Mouse (Mus musculus): ENCODE data around the gene Olfr172.

Olfr172 gene

GRCm38 (mm10) chr16:58763076-58763475 lies at the start of gene Olfr172:
TSS of gene Olfr172 (minus strand) at chr16:58763176.
- in situ Hi-C loops (cut with MboI; ENCODE audit: unreplicated experiment in 2 of 2): loop anchor here (10.0 to 25.0 kb wide), 3 partner anchors 476 to 624 kb away; no protein-coding TSS in a partner anchor

GRCm38 (mm10) chr16:58800168-58800567 lies 37.2 kb upstream of the Olfr172 start, which contains the start of gene Olfr173:
TSS of gene Olfr173 (minus strand) at chr16:58800268.
- in situ Hi-C loops (cut with MboI; ENCODE audit: unreplicated experiment in 2 of 2): loop anchor here in 1 of 2 experiments (5.0 kb wide), 1 partner anchor 48 kb away; no protein-coding TSS in a partner anchor

- in situ Hi-C loops (cut with MboI; ENCODE audit: unreplicated experiment in 2 of 2): loop anchor here (25.0 kb wide), 2 partner anchors 469 to 631 kb away; no protein-coding TSS in a partner anchor
These were observed 6.8 kb downstream of the Olfr172 start for GRCm38 (mm10) chr16:58756191-58756590.

- in situ Hi-C loops (cut with MboI; ENCODE audit: unreplicated experiment in 2 of 2): loop anchor here (5.0 to 25.0 kb wide), 5 partner anchors 51 to 636 kb away; partner anchors contain the start of gene Olfr173 (in 1 of the 2)
These were observed 11.7 kb downstream of the Olfr172 start for GRCm38 (mm10) chr16:58751314-58751713.

- in situ Hi-C loops (cut with MboI; ENCODE audit: unreplicated experiment in 2 of 2): no loop called here
These were observed 16.3 kb downstream of the Olfr172 start for GRCm38 (mm10) chr16:58746715-58747114.

GRCm38 (mm10) chr16:58740751-58741150 lies 22.2 kb downstream of the Olfr172 start:
- in situ Hi-C loops (cut with MboI; ENCODE audit: unreplicated experiment in 2 of 2): no loop called here

GRCm38 (mm10) chr16:58738800-58739199 lies 24.2 kb downstream of the Olfr172 start:
- in situ Hi-C loops (cut with MboI; ENCODE audit: unreplicated experiment in 2 of 2): loop anchor here in 1 of 2 experiments (5.0 kb wide), 1 partner anchor 281 kb away; no protein-coding TSS in a partner anchor

GRCm38 (mm10) chr16:58738205-58738604 lies 24.8 kb downstream of the Olfr172 start:
- in situ Hi-C loops (cut with MboI; ENCODE audit: unreplicated experiment in 2 of 2): loop anchor here in 1 of 2 experiments (5.0 kb wide), 1 partner anchor 281 kb away; no protein-coding TSS in a partner anchor

GRCm38 (mm10) chr16:58728176-58728671 lies 34.8 kb downstream of the Olfr172 start:
- in situ Hi-C loops (cut with MboI; ENCODE audit: unreplicated experiment in 2 of 2): loop anchor here (5.0 kb wide), 2 partner anchors 51 to 56 kb away; partner anchors contain the start of gene Cpox (in 1 of the 2)

GRCm38 (mm10) chr16:58727477-58728131 lies 35.4 kb downstream of the Olfr172 start, which contains the start of gene Cldnd1:
TSS of gene Cldnd1 (plus strand) at chr16:58727910.
- in situ Hi-C loops (cut with MboI; ENCODE audit: unreplicated experiment in 2 of 2): loop anchor here (5.0 kb wide), 2 partner anchors 50 to 55 kb away; partner anchors contain the start of gene Cpox (in 1 of the 2)

- in situ Hi-C loops (cut with MboI; ENCODE audit: unreplicated experiment in 2 of 2): loop anchor here (5.0 kb wide), 2 partner anchors 50 to 55 kb away; partner anchors contain the start of gene Cpox (in 1 of the 2)
These were observed 36.1 kb downstream of the Olfr172 start for GRCm38 (mm10) chr16:58726680-58727476.

GRCm38 (mm10) chr16:58722292-58722691 lies 40.7 kb downstream of the Olfr172 start:
- in situ Hi-C loops (cut with MboI; ENCODE audit: unreplicated experiment in 2 of 2): no loop called here

- in situ Hi-C loops (cut with MboI; ENCODE audit: unreplicated experiment in 2 of 2): no loop called here
These were observed 44.3 kb downstream of the Olfr172 start, which contains the start of gene Gpr15 for GRCm38 (mm10) chr16:58718666-58719120. TSS of gene Gpr15 (minus strand) at chr16:58719070.

GRCm38 (mm10) chr16:58715018-58715417 lies 48.0 kb downstream of the Olfr172 start:
- in situ Hi-C loops (cut with MboI; ENCODE audit: unreplicated experiment in 2 of 2): no loop called here

GRCm38 (mm10) chr16:58713128-58713527 lies 49.8 kb downstream of the Olfr172 start:
- in situ Hi-C loops (cut with MboI; ENCODE audit: unreplicated experiment in 2 of 2): no loop called here

- in situ Hi-C loops (cut with MboI; ENCODE audit: unreplicated experiment in 2 of 2): no loop called here
These were observed 50.8 kb downstream of the Olfr172 start for GRCm38 (mm10) chr16:58712221-58712620.

All from v-Abl transformed pro-B cells (cell line).